Mouse (Mus musculus) gastrocnemius, adult 2 months (tissue): ENCODE results near the gene Cebpe. TPM values are rescaled to one million over a fixed set of nuclear protein-coding genes. Genes with fewer than 3 reads are reported as not detected.

Source experiments
- DNase-seq: peaks from one replicate; pipeline ENCODE4 v3.0.0; 2022
- H3K27ac ChIP-seq: fragments of 200-600 bp; 2 replicates; pipeline ENCODE4 v1.8.1; 2022; ENCODE audit warnings: mild to moderate bottlenecking
- H3K4me3 ChIP-seq: fragments of 200-600 bp; 2 replicates; pipeline ENCODE4 v1.8.1; 2022; ENCODE audit warnings: mild to moderate bottlenecking, moderate library complexity
- CTCF ChIP-seq: fragments of 200-600 bp; IDR thresholded peaks from 2 replicates; pipeline ENCODE4 v1.8.1; 2022; ENCODE audit warnings: antibody characterized with exemption, mild to moderate bottlenecking, moderate library complexity
- intact Hi-C: fragments of 180-260 bp; cut with DNase I; formaldehyde crosslinking; loops from one replicate; pipeline ENCODE4 v1.15.1; 2025
- long read RNA-seq, 2 experiments: library from polyadenylated mRNA; stranded (forward); transcript quantifications; one replicate each; pipeline ENCODE4 v2.0.0; 2021
- total RNA-seq, 2 experiments: library from RNA; stranded (reverse); gene quantifications; 2 replicates each; pipeline ENCODE4 v1.2.3; 2021

Cebpe gene
- not detected for total RNA-seq
- long read RNA-seq, experiment 1: 0 reads
- long read RNA-seq, experiment 2: 0 reads

DNA sequence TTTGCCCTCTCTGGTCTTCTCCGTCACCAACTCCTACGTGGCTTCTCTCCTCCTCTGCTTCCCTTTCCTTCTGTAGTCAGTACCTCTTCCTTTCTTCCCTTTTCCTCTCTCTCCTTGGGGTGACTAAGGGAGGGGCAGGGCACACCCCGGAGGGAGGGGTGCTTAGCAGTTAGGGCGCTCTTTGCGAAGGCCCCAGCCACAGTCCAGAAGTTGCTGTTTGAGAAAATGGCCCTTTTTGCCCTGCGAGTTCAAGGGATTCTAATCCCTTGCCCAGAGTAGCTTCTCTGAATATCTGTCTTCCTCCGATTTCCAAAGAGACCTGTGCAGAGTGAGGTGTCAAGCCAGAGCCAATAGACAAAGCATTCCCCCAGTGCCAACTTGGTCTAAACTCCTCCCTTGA lies at the start of gene Cebpe:
Cebpe (minus strand) TSS at position 101 of the 400 bp plus-strand sequence.
- Histone ChIP-seq H3K4me3 (no peak within 1 kb of the TSS), H3K27ac (peak within 1 kb of the TSS; percentile 17)
- TF ChIP-seq CTCF: no peak
- no peak for DNase-seq
- intact Hi-C loops: no loop called here

DNA sequence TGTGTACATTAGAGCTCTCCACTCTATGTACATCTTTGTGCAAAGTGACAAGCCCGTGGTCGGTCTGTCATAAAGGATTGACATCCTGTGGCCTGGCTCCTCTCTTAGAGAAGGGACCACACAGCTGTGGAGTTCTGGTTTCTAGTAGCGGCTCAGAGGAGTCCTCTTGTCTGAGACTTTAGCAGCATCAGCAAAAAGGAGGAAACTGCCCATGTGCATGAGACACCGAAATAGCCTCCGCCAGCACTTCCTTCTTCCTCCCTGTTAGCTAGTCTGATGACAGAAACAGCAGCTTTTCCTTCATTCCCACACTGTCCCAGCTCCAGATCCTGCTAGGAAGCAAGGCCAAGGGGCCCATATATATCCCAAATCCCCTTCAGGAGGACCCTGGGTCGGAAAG lies 44.4 kb upstream of the Cebpe start:
- intact Hi-C loops: no loop called here
- H3K4me3 ChIP-seq: no peak overlapping the region
- peak; percentile 34 for DNase-seq
- peak overlapping the region; percentile 21; the same call in 1 of the 2 replicates for H3K27ac ChIP-seq
- no peak for TF ChIP-seq CTCF

DNA sequence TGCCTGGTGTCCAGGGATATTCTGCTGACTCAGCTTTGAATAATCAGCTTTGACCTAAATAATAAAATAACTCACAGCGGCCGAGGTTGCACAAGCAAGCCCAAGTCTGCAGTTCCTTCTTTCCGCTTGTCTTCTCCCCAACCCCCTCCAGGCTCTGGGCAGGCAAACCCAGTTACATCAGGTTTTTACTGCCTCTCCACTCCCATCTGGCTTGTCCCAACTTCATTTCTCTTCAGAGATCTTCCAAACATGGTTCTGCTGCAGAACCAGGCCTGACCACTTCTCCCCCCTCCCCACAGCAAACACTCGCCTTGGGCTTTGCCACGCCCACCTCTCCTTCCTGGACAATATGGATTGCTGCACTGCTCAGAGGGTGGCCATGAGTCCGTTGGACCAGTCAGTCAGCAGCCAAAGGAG lies 42.6 kb upstream of the Cebpe start:
- intact Hi-C loops: no loop called here
- Histone ChIP-seq H3K4me3 (no peak overlapping the region), H3K27ac (peak overlapping the region; percentile 28)
- no peak for TF ChIP-seq CTCF
- DNase-seq: peak; percentile 62

DNA sequence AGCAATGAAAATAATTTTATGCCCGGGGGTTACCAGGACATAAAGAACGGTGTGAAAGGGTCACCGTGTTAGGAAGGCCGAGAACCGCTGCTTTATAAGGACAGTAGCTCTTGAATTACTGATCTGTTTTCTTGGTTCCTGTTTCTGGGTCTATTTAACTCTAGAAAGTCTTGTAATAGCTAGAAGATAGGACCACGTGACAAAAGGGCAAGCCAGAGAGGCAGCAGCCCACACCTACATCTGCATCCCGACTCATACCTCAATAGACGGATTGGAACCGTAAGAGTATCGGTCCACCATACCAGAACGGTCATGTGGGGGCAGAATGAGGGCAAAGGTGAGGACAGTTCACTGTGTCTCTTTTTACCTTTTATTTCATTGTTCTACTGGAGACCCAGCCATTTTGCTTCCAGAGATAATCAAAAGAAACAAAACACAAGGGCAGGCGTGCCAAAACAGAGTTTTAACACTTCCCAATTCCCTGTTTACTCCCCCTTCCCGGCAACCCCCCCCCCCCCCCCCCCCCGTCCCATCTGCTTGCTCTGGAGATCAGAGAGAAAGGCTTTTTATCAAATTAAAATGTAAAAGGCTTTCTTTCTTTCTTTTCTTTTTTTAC lies 42.1 kb upstream of the Cebpe start:
- Histone ChIP-seq H3K4me3 (no peak overlapping the region; the same call in 1 of the 2 replicates), H3K27ac (peak overlapping the region; percentile 46)
- TF ChIP-seq CTCF: no peak
- intact Hi-C loops: no loop called here
- peak; percentile 8 for DNase-seq

DNA sequence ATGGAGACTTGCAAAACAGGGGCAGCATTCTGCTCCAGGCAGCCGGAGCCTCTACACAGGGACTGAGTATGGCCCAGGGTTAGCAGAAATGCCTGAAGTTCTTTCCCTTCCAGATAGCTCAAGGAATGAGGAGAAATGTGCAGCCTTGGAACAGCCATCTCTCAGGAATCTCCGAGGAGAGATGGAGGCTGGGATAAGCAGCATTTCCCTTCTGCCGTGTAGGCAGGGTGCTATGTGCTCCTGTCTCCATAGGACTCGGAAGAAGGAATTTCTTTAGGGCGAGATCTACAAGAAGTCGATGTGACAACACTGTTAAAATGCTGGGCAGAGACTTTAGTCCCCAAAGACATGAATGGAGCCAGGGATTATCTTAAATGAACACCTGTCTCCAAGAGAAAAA lies 41.0 kb upstream of the Cebpe start:
- intact Hi-C loops: no loop called here
- no peak for TF ChIP-seq CTCF
- Histone ChIP-seq H3K4me3 (no peak overlapping the region), H3K27ac (peak overlapping the region; percentile 46; the same call in 1 of the 2 replicates)
- DNase-seq: peak; percentile 4

DNA sequence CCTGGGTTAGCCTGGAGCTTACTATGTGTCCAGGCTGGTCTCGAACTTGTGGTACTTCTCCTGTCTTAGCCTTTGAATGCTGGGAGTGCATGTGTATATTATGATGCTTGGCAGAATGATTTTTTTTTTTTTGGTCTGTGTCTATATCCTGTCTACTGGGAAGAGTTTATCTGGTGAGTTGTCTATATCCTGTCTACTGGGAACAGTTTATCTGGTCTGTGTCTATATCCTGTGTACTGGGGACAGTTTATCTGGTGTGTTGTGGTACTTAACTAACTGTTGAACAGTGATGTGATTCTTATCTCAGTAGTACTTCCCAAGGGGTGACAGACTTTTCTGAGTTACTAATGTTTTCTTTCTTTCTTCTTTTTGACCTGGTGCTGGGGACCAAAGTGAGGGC lies 39.8 kb upstream of the Cebpe start:
- TF ChIP-seq CTCF: no peak
- Histone ChIP-seq H3K4me3 (no peak overlapping the region), H3K27ac (peak overlapping the region; percentile 87)
- DNase-seq: no peak
- intact Hi-C loops: no loop called here

DNA sequence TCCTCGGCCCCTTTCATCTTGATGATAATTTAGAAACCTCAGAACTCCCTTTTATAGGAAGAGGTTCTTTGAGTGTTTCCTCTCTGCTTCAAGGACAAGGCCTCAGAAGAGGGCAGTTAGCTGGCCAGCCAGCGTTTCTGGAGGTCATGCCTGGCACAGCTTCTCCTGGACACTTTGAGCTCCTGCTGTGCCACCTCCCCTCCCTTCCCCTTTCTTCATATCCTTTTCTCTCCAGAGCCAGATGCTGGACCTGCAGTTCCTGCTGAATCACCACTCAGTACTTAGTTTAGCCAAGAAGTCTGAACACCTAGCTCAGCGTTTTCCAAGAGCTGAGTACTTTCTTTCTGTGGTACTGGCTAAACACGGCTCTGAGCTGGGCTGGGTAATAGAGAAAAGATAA lies 37.3 kb upstream of the Cebpe start:
- peak; percentile 82 for DNase-seq
- TF ChIP-seq CTCF: no peak
- Histone ChIP-seq H3K4me3 (no peak overlapping the region; the same call in 1 of the 2 replicates), H3K27ac (peak overlapping the region; percentile 87)
- intact Hi-C loops: loop anchor here (2.0 kb wide), 1 partner anchor 32 kb away; the partner anchor contains the start of gene Slc7a8

DNA sequence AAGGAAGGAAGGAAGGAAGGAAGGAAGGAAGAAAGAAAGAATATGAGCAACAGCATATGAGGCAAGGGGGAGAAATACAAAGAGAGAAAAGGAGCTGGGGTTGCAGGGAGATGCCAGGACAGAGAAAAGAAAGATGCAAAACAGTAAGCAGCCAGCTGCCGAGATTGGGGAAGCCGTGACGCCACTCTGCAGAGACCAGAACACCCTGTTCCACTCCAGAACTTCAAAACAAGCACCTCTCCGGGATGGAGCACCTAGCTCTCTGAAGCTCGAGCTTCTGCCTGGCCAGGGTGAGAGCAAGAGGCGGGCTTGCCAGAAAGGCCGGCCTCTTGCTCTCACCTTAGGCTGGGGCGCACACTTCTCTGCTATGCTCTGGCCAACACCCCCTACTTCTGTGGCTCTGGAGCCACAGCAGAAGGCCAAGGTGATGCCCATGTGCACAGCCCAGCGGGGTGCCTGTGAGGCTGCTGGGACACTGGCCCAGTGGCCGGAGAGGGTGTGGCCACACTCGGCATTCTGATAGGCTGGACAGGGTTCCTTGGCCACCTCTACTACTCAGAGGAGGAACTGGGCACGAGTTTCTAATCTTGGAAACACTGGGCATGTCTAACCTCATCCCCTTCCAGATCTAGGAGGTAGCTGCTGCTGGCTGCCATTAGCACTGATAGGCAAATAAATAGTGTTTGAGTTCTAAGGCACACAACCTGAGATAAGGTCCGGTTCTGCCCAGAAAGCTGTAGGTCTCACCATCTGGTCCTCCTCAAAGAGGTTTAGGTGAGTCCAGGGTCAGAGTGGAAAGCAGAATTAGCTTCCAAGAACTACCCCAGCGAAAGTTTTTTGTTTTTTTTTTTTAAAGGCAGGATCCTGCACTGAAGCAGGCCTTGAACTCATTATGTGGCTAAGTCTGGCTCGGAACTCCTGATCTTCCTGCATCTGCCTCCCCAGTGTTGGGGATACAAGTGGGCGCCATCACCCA lies 36.3 kb upstream of the Cebpe start:
- DNase-seq: peak; percentile 92
- no peak for TF ChIP-seq CTCF
- Histone ChIP-seq H3K27ac (peak overlapping the region; percentile 87), H3K4me3 (peak overlapping the region; percentile 36; the same call in 1 of the 2 replicates)
- intact Hi-C loops: loop anchor here (2.0 kb wide), 1 partner anchor 33 kb away; the partner anchor contains the start of gene Slc7a8

DNA sequence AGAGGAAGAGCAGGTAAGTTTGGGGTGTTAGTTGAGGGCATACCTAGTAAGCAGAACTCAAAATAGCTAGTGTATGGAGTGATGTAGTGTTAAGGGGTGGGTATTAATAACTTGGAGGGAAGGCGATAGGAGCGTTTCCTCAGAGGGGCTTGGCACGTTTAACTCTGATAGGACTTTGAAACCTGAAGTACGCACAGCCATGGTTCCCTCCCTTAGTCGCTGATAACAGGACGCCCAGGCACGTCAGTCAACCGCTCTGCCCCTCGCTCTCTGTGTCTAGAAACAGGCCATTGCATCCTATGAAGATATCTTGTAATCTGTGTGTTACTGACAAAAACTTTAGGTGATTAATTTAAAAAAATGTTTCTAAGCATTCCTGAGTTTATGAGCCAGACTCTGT lies 34.1 kb upstream of the Cebpe start:
- H3K4me3 ChIP-seq: no peak overlapping the region
- intact Hi-C loops: no loop called here
- no peak for TF ChIP-seq CTCF

DNA sequence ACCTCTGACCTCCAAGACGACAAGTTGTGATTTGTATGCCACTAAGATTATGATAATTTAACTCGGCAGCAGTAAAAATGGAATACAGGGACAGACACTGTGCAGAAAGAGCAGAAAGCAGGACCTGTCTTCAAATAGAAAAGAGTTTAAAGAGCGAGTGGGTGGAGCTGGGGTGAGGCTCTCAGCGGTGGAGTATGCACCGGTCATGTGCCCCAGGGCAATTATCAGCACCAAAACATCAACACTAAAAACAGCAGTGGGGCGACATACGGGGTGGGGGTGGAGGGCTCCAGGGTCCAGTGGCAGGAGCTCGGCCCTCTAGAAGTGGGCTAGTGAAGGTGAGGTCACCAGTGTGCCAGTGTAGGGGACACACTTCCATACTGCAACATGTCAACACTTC lies 32.5 kb upstream of the Cebpe start:
- no peak for DNase-seq
- no peak for TF ChIP-seq CTCF
- H3K4me3 ChIP-seq: no peak overlapping the region
- peak overlapping the region; percentile 93 for H3K27ac ChIP-seq
- intact Hi-C loops: no loop called here

More for the DNA sequence above, 34.1 kb upstream of the Cebpe start:
- peak overlapping the region; percentile 93 for H3K27ac ChIP-seq
- peak; percentile 17 for DNase-seq

DNA sequence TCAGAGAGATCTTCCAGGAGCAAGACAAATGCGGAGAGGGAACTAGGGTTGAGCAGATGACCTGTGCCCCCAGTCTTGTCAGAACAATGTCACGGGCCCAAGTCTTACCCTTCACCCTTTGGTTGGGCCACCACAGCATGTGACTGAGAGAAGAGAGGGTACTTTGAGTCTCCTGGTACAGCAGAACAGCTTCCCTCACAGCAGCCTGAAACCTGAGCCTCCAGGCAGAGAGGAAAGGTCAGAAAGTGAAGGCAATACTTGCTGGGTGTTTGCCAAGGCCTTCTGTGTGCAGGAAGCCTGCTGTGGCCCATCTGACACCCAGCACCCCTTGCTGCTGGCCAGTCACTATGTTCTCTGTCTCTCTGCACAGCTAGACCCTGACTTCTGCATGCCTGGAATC lies 30.4 kb upstream of the Cebpe start:
- H3K4me3 ChIP-seq: no peak overlapping the region
- peak; percentile 89 for DNase-seq
- intact Hi-C loops: loop anchor here (2.0 kb wide), 1 partner anchor 22 kb away; no protein-coding TSS in a partner anchor
- no peak for TF ChIP-seq CTCF
- peak overlapping the region; percentile 93 for H3K27ac ChIP-seq

DNA sequence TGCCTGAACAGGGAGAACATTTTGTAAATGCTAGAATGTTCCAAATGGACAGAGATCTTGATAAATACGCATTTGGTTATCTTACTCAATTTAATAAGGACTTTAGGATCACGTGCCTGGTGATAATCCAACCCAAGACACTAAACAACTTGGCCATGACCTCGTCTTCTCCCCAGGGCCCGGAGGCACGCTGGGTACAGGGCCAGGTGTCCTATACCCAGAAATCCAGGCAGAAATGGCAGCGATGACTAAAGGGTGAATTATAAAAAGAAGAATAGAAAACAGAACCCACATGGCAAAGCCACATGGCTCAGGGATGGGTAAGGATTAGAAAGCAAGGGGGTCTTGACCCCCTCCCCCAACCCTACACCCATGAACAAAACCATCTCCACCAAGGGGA lies 29.7 kb upstream of the Cebpe start:
- intact Hi-C loops: loop anchor here (2.0 kb wide), 1 partner anchor 21 kb away; no protein-coding TSS in a partner anchor
- no peak for DNase-seq
- no peak overlapping the region for H3K4me3 ChIP-seq
- peak overlapping the region; percentile 93 for H3K27ac ChIP-seq
- no peak for TF ChIP-seq CTCF

DNA sequence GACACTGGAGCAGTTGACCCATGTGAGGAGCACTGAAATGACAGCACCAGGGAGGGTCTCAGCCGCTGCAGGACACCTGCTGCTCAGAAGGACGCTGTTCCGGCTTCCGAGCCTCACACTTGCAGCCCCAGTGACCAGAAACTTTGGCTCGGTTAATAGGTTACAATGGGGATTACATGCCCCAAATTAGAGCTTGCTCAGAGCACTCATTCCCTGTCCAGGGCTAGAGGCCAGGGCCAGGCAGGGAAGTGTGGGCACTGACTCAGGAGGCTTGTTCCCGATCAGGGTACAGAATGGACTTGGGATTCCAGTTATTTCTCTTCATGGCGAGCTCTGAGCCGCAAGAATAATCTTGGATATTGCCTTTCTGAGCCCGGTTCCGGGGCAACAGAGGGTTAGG lies 25.7 kb upstream of the Cebpe start:
- H3K27ac ChIP-seq: peak overlapping the region; percentile 61
- DNase-seq: peak; percentile 52

More for the DNA sequence above, 25.7 kb upstream of the Cebpe start:
- peak overlapping the region; percentile 7; the same call in 1 of the 2 replicates for H3K4me3 ChIP-seq
- TF ChIP-seq CTCF: no peak
- intact Hi-C loops: no loop called here
